Mouse (Mus musculus): ENCODE measurements around the gene Tmem150a. TPM values are rescaled to one million over a fixed set of nuclear protein-coding genes. Genes with fewer than 3 reads are reported as not detected.

Tmem150a gene
- polyA plus RNA-seq, 1 experiment from 2014 or later, result 17.1 TPM

DNA sequence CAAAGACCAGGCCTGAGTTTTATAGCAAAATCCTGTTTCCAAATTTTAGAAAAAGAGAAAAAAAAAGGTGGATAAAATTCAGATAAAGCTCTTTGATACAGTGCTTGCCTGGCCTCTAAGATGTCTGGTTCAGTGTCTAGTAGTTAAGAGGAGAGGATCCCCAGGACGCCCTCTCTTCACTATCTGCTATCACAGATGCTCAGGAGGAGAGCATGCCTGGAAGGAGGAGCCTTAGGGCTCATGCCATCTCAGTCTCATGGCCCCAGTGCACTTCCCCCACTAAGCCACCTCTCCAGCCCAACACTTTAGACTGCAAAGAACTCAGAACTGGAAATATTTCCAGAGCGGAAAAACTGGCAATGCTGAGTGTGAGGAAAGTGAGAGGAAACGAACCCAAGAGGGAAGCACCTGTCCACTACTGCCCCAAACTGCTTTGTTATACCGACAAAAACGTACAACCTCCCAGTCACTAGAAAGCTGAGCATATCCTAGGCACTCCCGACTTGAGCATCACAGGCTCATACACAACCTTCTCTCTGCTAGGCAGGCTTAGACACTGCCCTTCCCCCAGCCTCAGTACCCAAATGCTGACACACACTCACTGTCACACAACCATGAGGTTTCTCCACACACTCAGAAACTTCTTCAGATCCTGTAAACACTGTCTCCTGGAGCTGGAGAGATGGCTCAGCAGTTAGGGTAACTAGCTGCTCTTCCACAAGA lies 31.3 kb upstream of the Tmem150a start:
- 94% methylated on average over 6 of the region's 6 CpGs for WGBS
- no peaks in the 10 kb centered on the region for H3K4me1 ChIP-seq (ENCODE audit: control insufficient read depth, insufficient read depth, low read length)
- H3K9ac ChIP-seq (replicated peaks; ENCODE audit: low read length), result no peak overlapping the region
- peaks cover 92% of the 10 kb centered on the region for H3K36me3 ChIP-seq (ENCODE audit: control insufficient read depth, insufficient read depth, low read length)
- no peak overlapping the region for H3K4me3 ChIP-seq (replicated peaks; ENCODE audit: low read depth, low read length)
- H3K27ac ChIP-seq (replicated peaks; ENCODE audit: low read depth, low read length), result no peak overlapping the region
- no peak for DNase-seq
- H3K27me3 ChIP-seq (ENCODE audit: control insufficient read depth, insufficient read depth, low read length), result no peaks in the 10 kb centered on the region
- no peaks in the 10 kb centered on the region for H3K9me3 ChIP-seq (ENCODE audit: control insufficient read depth, low read length)
- ATAC-seq (ENCODE audit: low FRiP score, low TSS enrichment), result no peak
- no peak overlapping the region for H3K4me2 ChIP-seq (ENCODE audit: low read length)

- Histone ChIP-seq H3K9ac (replicated peaks; ENCODE audit: low read length) (no peak overlapping the region), H3K27ac (replicated peaks; ENCODE audit: low read depth, low read length) (no peak overlapping the region), H3K27me3 (ENCODE audit: control insufficient read depth, insufficient read depth, low read length) (no peaks in the 10 kb centered on the region), H3K4me2 (ENCODE audit: low read length) (no peak overlapping the region), H3K4me3 (replicated peaks; ENCODE audit: low read depth, low read length) (no peak overlapping the region), H3K9me3 (ENCODE audit: control insufficient read depth, low read length) (no peaks in the 10 kb centered on the region), H3K4me1 (ENCODE audit: control insufficient read depth, insufficient read depth, low read length) (no peaks in the 10 kb centered on the region), H3K36me3 (ENCODE audit: control insufficient read depth, insufficient read depth, low read length) (peaks cover 78% of the 10 kb centered on the region)
- ATAC-seq (ENCODE audit: low FRiP score, low TSS enrichment) (no peak), DNase-seq (peak; percentile 35)
- WGBS, result 85% methylated on average over 6 of the region's 6 CpGs
Measured at GRCm38 (mm10) chr6:72326274-72326673, 29.0 kb upstream of the Tmem150a start.

- Histone ChIP-seq H3K9ac (replicated peaks; ENCODE audit: low read length) (no peak overlapping the region), H3K27me3 (ENCODE audit: control insufficient read depth, insufficient read depth, low read length) (no peaks in the 10 kb centered on the region), H3K4me3 (replicated peaks; ENCODE audit: low read depth, low read length) (no peak overlapping the region), H3K27ac (replicated peaks; ENCODE audit: low read depth, low read length) (no peak overlapping the region), H3K4me2 (ENCODE audit: low read length) (no peak overlapping the region), H3K9me3 (ENCODE audit: control insufficient read depth, low read length) (no peaks in the 10 kb centered on the region), H3K36me3 (ENCODE audit: control insufficient read depth, insufficient read depth, low read length) (peaks cover 78% of the 10 kb centered on the region), H3K4me1 (ENCODE audit: control insufficient read depth, insufficient read depth, low read length) (no peaks in the 10 kb centered on the region)
- WGBS, result 94% methylated on average over 5 of the region's 5 CpGs
- no peak for ATAC-seq (ENCODE audit: low FRiP score, low TSS enrichment)
- no peak for DNase-seq
Measured at GRCm38 (mm10) chr6:72329019-72329418, 26.2 kb upstream of the Tmem150a start.

DNA sequence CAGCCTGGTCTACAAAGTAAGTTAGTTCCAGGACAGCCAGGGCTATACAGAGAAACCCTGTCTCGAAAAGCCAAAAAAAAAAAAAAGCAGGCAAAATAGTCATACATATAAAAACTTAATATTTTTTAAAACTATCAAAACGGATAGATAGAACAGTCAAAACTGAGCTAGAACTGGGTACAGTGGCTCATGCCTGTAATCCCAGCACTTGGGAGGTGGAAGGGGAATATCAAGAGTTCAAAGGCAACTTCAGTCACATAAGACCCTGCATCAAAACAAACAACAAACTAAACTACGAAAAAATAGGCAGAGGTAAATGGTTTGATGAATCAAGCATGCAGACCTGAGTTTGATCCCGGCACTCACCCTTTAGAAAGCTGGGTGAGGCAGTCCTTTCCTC lies 25.1 kb upstream of the Tmem150a start:
- Histone ChIP-seq H3K9ac (replicated peaks; ENCODE audit: low read length) (no peak overlapping the region), H3K27ac (replicated peaks; ENCODE audit: low read depth, low read length) (no peak overlapping the region), H3K4me1 (ENCODE audit: control insufficient read depth, insufficient read depth, low read length) (no peaks in the 10 kb centered on the region), H3K9me3 (ENCODE audit: control insufficient read depth, low read length) (no peaks in the 10 kb centered on the region), H3K4me2 (ENCODE audit: low read length) (no peak overlapping the region), H3K4me3 (replicated peaks; ENCODE audit: low read depth, low read length) (no peak overlapping the region), H3K27me3 (ENCODE audit: control insufficient read depth, insufficient read depth, low read length) (no peaks in the 10 kb centered on the region), H3K36me3 (ENCODE audit: control insufficient read depth, insufficient read depth, low read length) (peaks cover 78% of the 10 kb centered on the region)
- DNase-seq (no peak), ATAC-seq (ENCODE audit: low FRiP score, low TSS enrichment) (no peak)
- WGBS, result 96% methylated on average over 4 of the region's 4 CpGs

DNA sequence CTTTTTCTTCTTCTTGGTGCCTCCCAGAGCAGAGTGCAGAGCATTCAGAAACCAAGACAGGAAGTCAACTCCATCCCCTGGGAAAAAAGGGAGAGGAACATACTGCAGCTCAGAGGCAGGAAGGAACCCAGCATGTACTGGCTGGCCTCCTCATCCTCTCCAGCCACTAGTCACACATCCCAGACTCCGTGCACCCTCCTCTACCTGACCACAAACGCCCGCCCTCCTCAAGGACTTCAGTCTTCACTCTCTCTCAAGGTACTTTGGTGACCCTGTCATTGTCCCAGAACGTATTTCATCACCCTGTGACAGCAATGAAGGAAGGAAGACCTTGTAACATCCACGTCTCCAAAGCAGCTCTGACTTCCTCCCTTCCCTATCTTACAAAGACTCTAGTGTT lies 22.1 kb upstream of the Tmem150a start:
- H3K36me3 ChIP-seq (ENCODE audit: control insufficient read depth, insufficient read depth, low read length), result peaks cover 81% of the 10 kb centered on the region
- no peak overlapping the region for H3K27ac ChIP-seq (replicated peaks; ENCODE audit: low read depth, low read length)
- no peak overlapping the region for H3K4me3 ChIP-seq (replicated peaks; ENCODE audit: low read depth, low read length)
- DNase-seq (no peak), ATAC-seq (ENCODE audit: low FRiP score, low TSS enrichment) (no peak)
- 95% methylated on average over 5 of the region's 5 CpGs for WGBS
- no peak overlapping the region for H3K9ac ChIP-seq (replicated peaks; ENCODE audit: low read length)
- no peak overlapping the region for H3K4me2 ChIP-seq (ENCODE audit: low read length)
- H3K9me3 ChIP-seq (ENCODE audit: control insufficient read depth, low read length), result no peaks in the 10 kb centered on the region
- no peaks in the 10 kb centered on the region for H3K27me3 ChIP-seq (ENCODE audit: control insufficient read depth, insufficient read depth, low read length)
- H3K4me1 ChIP-seq (ENCODE audit: control insufficient read depth, insufficient read depth, low read length), result no peaks in the 10 kb centered on the region

DNA sequence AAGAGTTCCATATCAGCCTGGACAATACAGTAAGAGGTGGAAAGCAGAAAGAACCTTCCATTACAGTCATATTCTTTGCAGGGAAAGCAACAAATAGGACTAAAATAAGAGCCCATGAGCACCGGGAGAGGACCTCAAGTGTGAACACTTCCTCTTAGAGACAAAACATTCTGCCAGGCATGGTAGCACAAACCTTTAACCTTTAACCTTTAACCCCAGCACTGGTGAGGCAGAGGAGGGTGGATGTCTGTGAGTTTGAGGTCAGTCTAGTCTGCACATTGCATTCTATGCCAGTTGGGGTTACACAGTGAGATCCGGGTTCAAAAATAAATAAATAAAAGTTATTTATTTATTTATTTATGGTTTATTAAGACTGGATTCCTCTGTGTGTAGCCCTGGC lies 14.8 kb upstream of the Tmem150a start:
- Histone ChIP-seq H3K4me2 (ENCODE audit: low read length) (no peak overlapping the region), H3K36me3 (ENCODE audit: control insufficient read depth, insufficient read depth, low read length) (peaks cover 50% of the 10 kb centered on the region)
- no peak for ATAC-seq (ENCODE audit: low FRiP score, low TSS enrichment)

GRCm38 (mm10) chr6:72344396-72345073 lies 10.7 kb upstream of the Tmem150a start:
- ATAC-seq (ENCODE audit: low FRiP score, low TSS enrichment) (peak; percentile 63), DNase-seq (no peak)
- Histone ChIP-seq H3K4me1 (ENCODE audit: control insufficient read depth, insufficient read depth, low read length) (peaks cover 35% of the 10 kb centered on the region), H3K36me3 (ENCODE audit: control insufficient read depth, insufficient read depth, low read length) (peaks cover 23% of the 10 kb centered on the region), H3K4me3 (replicated peaks; ENCODE audit: low read depth, low read length) (peak overlapping the region; percentile 95), H3K9ac (replicated peaks; ENCODE audit: low read length) (peak overlapping the region; percentile 80), H3K4me2 (ENCODE audit: low read length) (peak overlapping the region; percentile 83), H3K27me3 (ENCODE audit: control insufficient read depth, insufficient read depth, low read length) (no peaks in the 10 kb centered on the region), H3K9me3 (ENCODE audit: control insufficient read depth, low read length) (no peaks in the 10 kb centered on the region), H3K27ac (replicated peaks; ENCODE audit: low read depth, low read length) (peak overlapping the region; percentile 71)
- WGBS, result under 1% methylated on average over 42 of the region's 42 CpGs

More for the DNA sequence above, 14.8 kb upstream of the Tmem150a start:
- H3K4me1 ChIP-seq (ENCODE audit: control insufficient read depth, insufficient read depth, low read length), result peaks cover 14% of the 10 kb centered on the region
- H3K9me3 ChIP-seq (ENCODE audit: control insufficient read depth, low read length), result no peaks in the 10 kb centered on the region
- 61% methylated on average over 2 of the region's 2 CpGs for WGBS
- no peak overlapping the region for H3K4me3 ChIP-seq (replicated peaks; ENCODE audit: low read depth, low read length)
- H3K27me3 ChIP-seq (ENCODE audit: control insufficient read depth, insufficient read depth, low read length), result no peaks in the 10 kb centered on the region
- H3K9ac ChIP-seq (replicated peaks; ENCODE audit: low read length), result no peak overlapping the region
- H3K27ac ChIP-seq (replicated peaks; ENCODE audit: low read depth, low read length), result no peak overlapping the region
- no peak for DNase-seq

DNA sequence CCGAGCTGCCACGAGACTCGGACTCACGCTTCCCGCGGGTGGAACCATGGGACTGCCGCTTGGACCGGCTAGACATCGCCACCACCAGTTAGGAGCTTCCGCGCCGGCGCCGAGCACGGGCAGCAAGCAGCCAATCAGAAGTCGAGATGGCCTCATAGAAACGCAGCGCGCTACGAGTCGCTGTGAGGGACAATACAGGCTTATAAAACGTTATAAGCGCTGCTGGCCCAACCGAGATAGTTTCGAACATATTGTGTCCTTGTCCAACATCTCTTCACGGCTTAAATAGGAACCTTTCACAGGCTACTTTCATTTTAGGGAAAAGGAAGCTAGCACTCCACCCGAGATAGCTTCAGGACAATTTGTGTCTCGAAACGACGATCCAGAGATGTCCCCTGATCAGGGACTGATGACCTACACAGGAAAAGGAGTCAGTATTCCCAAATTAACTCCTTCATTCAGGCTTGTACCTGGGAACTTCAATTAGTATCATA lies 10.1 kb upstream of the Tmem150a start, which contains the start of gene Usp39:
Gene Usp39 (minus strand): TSS at position 111 of the 494 bp plus-strand sequence.
- peak; percentile 98 for DNase-seq
- peak within 1 kb of the TSS; percentile 71 for H3K27ac ChIP-seq (replicated peaks; ENCODE audit: low read depth, low read length)
- H3K4me1 ChIP-seq (ENCODE audit: control insufficient read depth, insufficient read depth, low read length), result peaks cover 35% of the 10 kb centered on the region
- H3K36me3 ChIP-seq (ENCODE audit: control insufficient read depth, insufficient read depth, low read length), result peaks cover 24% of the 10 kb centered on the region
- peak; percentile 86 for ATAC-seq (ENCODE audit: low FRiP score, low TSS enrichment)
- no peaks in the 10 kb centered on the region for H3K27me3 ChIP-seq (ENCODE audit: control insufficient read depth, insufficient read depth, low read length)
- no peaks in the 10 kb centered on the region for H3K9me3 ChIP-seq (ENCODE audit: control insufficient read depth, low read length)
- H3K9ac ChIP-seq (replicated peaks; ENCODE audit: low read length), result peak within 1 kb of the TSS; percentile 80
- peak within 1 kb of the TSS; percentile 83 for H3K4me2 ChIP-seq (ENCODE audit: low read length)
- WGBS, result under 1% methylated on average over 30 of the region's 30 CpGs
- H3K4me3 ChIP-seq (replicated peaks; ENCODE audit: low read depth, low read length), result peak within 1 kb of the TSS; percentile 95
